Mouse (Mus musculus) heart, embryonic 15.5 days (tissue): ENCODE results near the gene Ccl1. TPM values are rescaled to one million over a fixed set of nuclear protein-coding genes. Genes with fewer than 3 reads are reported as not detected.

ENCODE experiments used
- ATAC-seq: fragments of 200-750 bp; cut with Nextera tagmentation; replicated peaks from 2 replicates; pipeline ENCODE4 v1.8.0; 2017; ENCODE audit warnings: low read depth, moderate TSS enrichment; ENCODE audit not compliant: insufficient number of reproducible peaks, insufficient read depth, low FRiP score
- H3K27ac ChIP-seq: fragments of 300-500 bp; sonication (generic); 2 replicates; pipeline ENCODE4 v1.5.1; 2015; ENCODE audit warnings: mild to moderate bottlenecking, inconsistent platforms
- H3K27me3 ChIP-seq: fragments of 300-500 bp; sonication (generic); 2 replicates; pipeline ENCODE4 v1.6.1; 2015; ENCODE audit warnings: inconsistent platforms
- H3K36me3 ChIP-seq: fragments of 300-500 bp; sonication (generic); 2 replicates; pipeline ENCODE4 v1.6.1; 2015; ENCODE audit warnings: mild to moderate bottlenecking, inconsistent platforms
- H3K4me1 ChIP-seq: fragments of 300-500 bp; sonication (generic); replicated peaks from 2 replicates; pipeline ENCODE4 v1.6.1; 2015; ENCODE audit warnings: inconsistent platforms
- H3K4me2 ChIP-seq: fragments of 300-500 bp; sonication (generic); 2 replicates; pipeline ENCODE4 v1.6.1; 2015; ENCODE audit warnings: inconsistent platforms, mild to moderate bottlenecking, moderate library complexity
- H3K4me3 ChIP-seq: fragments of 300-500 bp; sonication (generic); 2 replicates; pipeline ENCODE4 v1.5.1; 2015; ENCODE audit warnings: mild to moderate bottlenecking, inconsistent platforms
- H3K9ac ChIP-seq: fragments of 300-500 bp; sonication (generic); 2 replicates; pipeline ENCODE4 v1.6.1; 2015; ENCODE audit warnings: mild to moderate bottlenecking, inconsistent platforms
- H3K9me3 ChIP-seq: fragments of 300-500 bp; sonication (generic); replicated peaks from 2 replicates; pipeline ENCODE4 v1.6.1; 2016; ENCODE audit warnings: inconsistent platforms
- WGBS: fragments of 180-500 bp; shearing (Covaris S2); methylation state at CpG from one replicate; pipeline ENCODE4 v1.1.7; 2015; ENCODE audit warnings: mixed read lengths; 5-methylcytosine and 5-hydroxymethylcytosine counted together
- polyA plus RNA-seq: library from polyadenylated mRNA; unstranded; fragments of >200 nt; fragmentation: Nextera tagmentation; extraction: Ambion mirVana; gene quantifications from 2 replicates; pipeline ENCODE4 v1.2.1, GENCODE M21; 2015

The Ccl1 gene
- polyA plus RNA-seq, 1 experiment from 2014 or later = not detected

GRCm38 (mm10) chr11:82255601-82256000 lies 49.9 kb downstream of the Ccl1 start:
- no peaks in the 10 kb centered on the region for H3K9me3 ChIP-seq
- no peak overlapping the region for H3K4me2 ChIP-seq
- H3K27me3 ChIP-seq = peaks cover 28% of the 10 kb centered on the region
- peak; percentile 50; the same call in 1 of the 2 replicates for ATAC-seq
- no peak overlapping the region for H3K4me3 ChIP-seq
- no peaks in the 10 kb centered on the region for H3K36me3 ChIP-seq
- H3K9ac ChIP-seq = no peak overlapping the region
- no peak overlapping the region for H3K27ac ChIP-seq
- WGBS = 7% methylated on average over 4 of the region's 4 CpGs
- H3K4me1 ChIP-seq = 0 out of 2 replicates have a peak, but pooled peaks cover 2% of the 10 kb centered on the region

GRCm38 (mm10) chr11:82253421-82253820 lies 52.1 kb downstream of the Ccl1 start:
- no peaks in the 10 kb centered on the region for H3K9me3 ChIP-seq
- no peak for ATAC-seq
- H3K9ac ChIP-seq = no peak overlapping the region
- WGBS = 17% methylated on average over 4 of the region's 4 CpGs
- peaks cover 25% of the 10 kb centered on the region for H3K27me3 ChIP-seq
- H3K36me3 ChIP-seq = no peaks in the 10 kb centered on the region
- no peak overlapping the region for H3K4me2 ChIP-seq
- H3K27ac ChIP-seq = no peak overlapping the region
- H3K4me3 ChIP-seq = no peak overlapping the region
- H3K4me1 ChIP-seq = 0 out of 2 replicates have a peak, but pooled peaks cover 2% of the 10 kb centered on the region

GRCm38 (mm10) chr11:82251251-82251650 lies 54.2 kb downstream of the Ccl1 start:
- Histone ChIP-seq H3K4me3 (no peak overlapping the region), H3K9me3 (no peaks in the 10 kb centered on the region), H3K36me3 (no peaks in the 10 kb centered on the region), H3K4me1 (0 out of 2 replicates have a peak, but pooled peaks cover 2% of the 10 kb centered on the region), H3K27me3 (peaks cover 23% of the 10 kb centered on the region), H3K9ac (no peak overlapping the region), H3K27ac (no peak overlapping the region), H3K4me2 (no peak overlapping the region)
- ATAC-seq = no peak
- 57% methylated on average over 6 of the region's 6 CpGs for WGBS

GRCm38 (mm10) chr11:82249945-82250344 lies 55.5 kb downstream of the Ccl1 start:
- ATAC-seq = no peak
- Histone ChIP-seq H3K27ac (no peak overlapping the region), H3K4me1 (no peaks in the 10 kb centered on the region), H3K9ac (no peak overlapping the region), H3K4me3 (no peak overlapping the region), H3K4me2 (no peak overlapping the region), H3K9me3 (no peaks in the 10 kb centered on the region), H3K27me3 (peaks cover 19% of the 10 kb centered on the region), H3K36me3 (no peaks in the 10 kb centered on the region)
- 76% methylated on average over 6 of the region's 6 CpGs for WGBS

GRCm38 (mm10) chr11:82237439-82237838 lies 68.1 kb downstream of the Ccl1 start:
- no peaks in the 10 kb centered on the region for H3K9me3 ChIP-seq
- no peak overlapping the region for H3K4me3 ChIP-seq
- no peaks in the 10 kb centered on the region for H3K4me1 ChIP-seq
- no peak overlapping the region for H3K9ac ChIP-seq
- H3K27me3 ChIP-seq = peaks cover 20% of the 10 kb centered on the region
- H3K27ac ChIP-seq = no peak overlapping the region
- 57% methylated on average over 5 of the region's 5 CpGs for WGBS
- H3K36me3 ChIP-seq = no peaks in the 10 kb centered on the region
- ATAC-seq = no peak
- no peak overlapping the region for H3K4me2 ChIP-seq

- ATAC-seq = no peak
- H3K36me3 ChIP-seq = no peaks in the 10 kb centered on the region
- no peak overlapping the region for H3K27ac ChIP-seq
- no peak overlapping the region for H3K4me3 ChIP-seq
- 27% methylated on average over 2 of the region's 2 CpGs for WGBS
- H3K27me3 ChIP-seq = peaks cover 26% of the 10 kb centered on the region
- no peak overlapping the region for H3K9ac ChIP-seq
- H3K4me1 ChIP-seq = no peaks in the 10 kb centered on the region
- no peak overlapping the region for H3K4me2 ChIP-seq
- no peaks in the 10 kb centered on the region for H3K9me3 ChIP-seq
These were observed 69.8 kb downstream of the Ccl1 start for GRCm38 (mm10) chr11:82235551-82236207.

- 39% methylated on average over 6 of the region's 6 CpGs for WGBS
- no peak overlapping the region for H3K4me3 ChIP-seq
- no peak overlapping the region for H3K9ac ChIP-seq
- H3K36me3 ChIP-seq = no peaks in the 10 kb centered on the region
- no peak overlapping the region for H3K27ac ChIP-seq
- H3K4me2 ChIP-seq = no peak overlapping the region
- ATAC-seq = no peak
- H3K9me3 ChIP-seq = no peaks in the 10 kb centered on the region
- H3K27me3 ChIP-seq = peaks cover 39% of the 10 kb centered on the region
- no peaks in the 10 kb centered on the region for H3K4me1 ChIP-seq
These were observed 71.5 kb downstream of the Ccl1 start for GRCm38 (mm10) chr11:82233991-82234390.

GRCm38 (mm10) chr11:82226976-82227375 lies 78.5 kb downstream of the Ccl1 start:
- no peaks in the 10 kb centered on the region for H3K36me3 ChIP-seq
- H3K27me3 ChIP-seq = peaks cover 24% of the 10 kb centered on the region
- H3K4me2 ChIP-seq = no peak overlapping the region
- no peak overlapping the region for H3K4me3 ChIP-seq
- no peak for ATAC-seq
- no peak overlapping the region for H3K9ac ChIP-seq
- no peaks in the 10 kb centered on the region for H3K4me1 ChIP-seq
- H3K27ac ChIP-seq = no peak overlapping the region
- H3K9me3 ChIP-seq = no peaks in the 10 kb centered on the region
- 73% methylated on average over 9 of the region's 9 CpGs for WGBS

- Histone ChIP-seq H3K27me3 (peaks cover 18% of the 10 kb centered on the region), H3K9ac (no peak overlapping the region), H3K4me3 (no peak overlapping the region), H3K27ac (no peak overlapping the region), H3K36me3 (no peaks in the 10 kb centered on the region), H3K9me3 (no peaks in the 10 kb centered on the region), H3K4me1 (no peaks in the 10 kb centered on the region), H3K4me2 (no peak overlapping the region)
- 69% methylated on average over 8 of the region's 8 CpGs for WGBS
- ATAC-seq = no peak
These were observed 79.6 kb downstream of the Ccl1 start for GRCm38 (mm10) chr11:82225936-82226335.

GRCm38 (mm10) chr11:82216531-82216930 lies 89.0 kb downstream of the Ccl1 start:
- no peaks in the 10 kb centered on the region for H3K4me1 ChIP-seq
- WGBS = 37% methylated on average over 2 of the region's 2 CpGs
- H3K27me3 ChIP-seq = 0 out of 2 replicates have a peak, but pooled peaks cover 2% of the 10 kb centered on the region
- no peak overlapping the region for H3K4me3 ChIP-seq
- H3K27ac ChIP-seq = no peak overlapping the region
- ATAC-seq = no peak
- H3K9me3 ChIP-seq = no peaks in the 10 kb centered on the region
- no peak overlapping the region for H3K9ac ChIP-seq
- no peak overlapping the region for H3K4me2 ChIP-seq
- no peaks in the 10 kb centered on the region for H3K36me3 ChIP-seq

- Histone ChIP-seq H3K4me2 (no peak overlapping the region), H3K36me3 (no peaks in the 10 kb centered on the region), H3K9me3 (no peaks in the 10 kb centered on the region), H3K9ac (no peak overlapping the region), H3K27me3 (0 out of 2 replicates have a peak, but pooled peaks cover 2% of the 10 kb centered on the region), H3K4me1 (no peaks in the 10 kb centered on the region), H3K27ac (no peak overlapping the region), H3K4me3 (no peak overlapping the region)
- no peak for ATAC-seq
- 58% methylated on average over 4 of the region's 4 CpGs for WGBS
These were observed 91.1 kb downstream of the Ccl1 start for GRCm38 (mm10) chr11:82214405-82214804.

- Histone ChIP-seq H3K4me3 (no peak overlapping the region), H3K36me3 (no peaks in the 10 kb centered on the region), H3K27ac (no peak overlapping the region), H3K27me3 (no peaks in the 10 kb centered on the region), H3K4me2 (no peak overlapping the region), H3K9ac (no peak overlapping the region), H3K4me1 (no peaks in the 10 kb centered on the region), H3K9me3 (no peaks in the 10 kb centered on the region)
- ATAC-seq = no peak
- 81% methylated on average over 2 of the region's 2 CpGs for WGBS
These were observed 98.5 kb downstream of the Ccl1 start for GRCm38 (mm10) chr11:82206960-82207488.
